Mouse (Mus musculus) hindbrain, embryonic 14.5 days (tissue): ENCODE measurements around the gene Adam10. TPM values are rescaled to one million over a fixed set of nuclear protein-coding genes. Genes with fewer than 3 reads are reported as not detected.

Source experiments
- ATAC-seq: fragments of 200-750 bp; cut with Nextera tagmentation; 2 replicates; pipeline ENCODE4 v1.8.0; 2017; ENCODE audit warnings: moderate number of reproducible peaks, mild to moderate bottlenecking, moderate TSS enrichment, moderate library complexity; ENCODE audit not compliant: low FRiP score
- DNase-seq: peaks from one replicate; pipeline ENCODE4 v3.0.0-alpha.2; 2015; ENCODE audit warnings: low spot score
- H3K27ac ChIP-seq: fragments of 300-500 bp; sonication (generic); 2 replicates; pipeline ENCODE4 v1.5.1; 2014; ENCODE audit warnings: mild to moderate bottlenecking, moderate library complexity
- H3K27me3 ChIP-seq: fragments of 300-500 bp; sonication (generic); 2 replicates; pipeline ENCODE4 v1.6.1; 2014; ENCODE audit warnings: mild to moderate bottlenecking, low read length, mixed read lengths; ENCODE audit not compliant: control insufficient read depth, insufficient read depth
- H3K36me3 ChIP-seq: fragments of 300-500 bp; sonication (generic); replicated peaks from 2 replicates; pipeline ENCODE4 v1.6.1; 2014; ENCODE audit not compliant: control insufficient read depth, insufficient read depth
- H3K4me1 ChIP-seq: fragments of 300-500 bp; sonication (generic); replicated peaks from 2 replicates; pipeline ENCODE4 v1.6.1; 2014; ENCODE audit warnings: antibody characterized with exemption, low read length, mixed read lengths; ENCODE audit not compliant: control insufficient read depth, insufficient read depth
- H3K4me2 ChIP-seq: fragments of 300-500 bp; sonication (generic); replicated peaks from 2 replicates; pipeline ENCODE4 v1.6.1; 2014; ENCODE audit warnings: mild to moderate bottlenecking, moderate library complexity
- H3K4me3 ChIP-seq: fragments of 300-500 bp; sonication (generic); replicated peaks from 2 replicates; pipeline ENCODE4 v1.5.1; 2014; ENCODE audit warnings: mild to moderate bottlenecking, low read length
- H3K9ac ChIP-seq: fragments of 300-500 bp; sonication (generic); 2 replicates; pipeline ENCODE4 v1.6.1; 2014
- H3K9me3 ChIP-seq: fragments of 300-500 bp; sonication (generic); 2 replicates; pipeline ENCODE4 v1.6.1; 2016; ENCODE audit warnings: low read length; ENCODE audit not compliant: control insufficient read depth
- WGBS: fragments of 180-500 bp; shearing (Covaris S2); extraction: QIAGEN DNeasy Blood & Tissue Kit; methylation state at CpG from one replicate; pipeline ENCODE4 v1.1.7; 2014; 5-methylcytosine and 5-hydroxymethylcytosine counted together
- polyA plus RNA-seq: library from polyadenylated mRNA; unstranded; fragments of >200 nt; fragmentation: Nextera tagmentation; extraction: Ambion mirVana; gene quantifications from 2 replicates; pipeline ENCODE4 v1.2.1, GENCODE M21; 2014

Adam10 gene
- 55.3 and 56.2 TPM in 2 replicates for polyA plus RNA-seq

GRCm38 (mm10) chr9:70678682-70679131 is at the start of gene Adam10:
Gene Adam10 (plus strand): TSS chr9:70678997.
- ATAC-seq (peak; percentile 100), DNase-seq (peak; percentile 99)
- Histone ChIP-seq H3K4me1 (peaks cover 32% of the 10 kb centered on the region), H3K4me3 (peak within 1 kb of the TSS; percentile 98), H3K27me3 (no peaks in the 10 kb centered on the region), H3K36me3 (no peaks in the 10 kb centered on the region), H3K9ac (peak within 1 kb of the TSS; percentile 93), H3K4me2 (peak within 1 kb of the TSS; percentile 79), H3K9me3 (no peaks in the 10 kb centered on the region), H3K27ac (peak within 1 kb of the TSS; percentile 98)
- WGBS = 1% methylated on average over 47 of the region's 48 CpGs

GRCm38 (mm10) chr9:70629711-70630110 is 49.1 kb upstream of the Adam10 start:
- Histone ChIP-seq H3K36me3 (peaks cover 18% of the 10 kb centered on the region), H3K9me3 (no peaks in the 10 kb centered on the region), H3K9ac (no peak overlapping the region), H3K27me3 (no peaks in the 10 kb centered on the region), H3K4me1 (no peaks in the 10 kb centered on the region), H3K27ac (no peak overlapping the region), H3K4me3 (no peak overlapping the region), H3K4me2 (no peak overlapping the region)
- no peak for ATAC-seq
- 89% methylated on average over 2 of the region's 2 CpGs for WGBS
- DNase-seq = no peak

GRCm38 (mm10) chr9:70631665-70632064 is 47.1 kb upstream of the Adam10 start:
- Histone ChIP-seq H3K4me1 (no peaks in the 10 kb centered on the region), H3K4me3 (no peak overlapping the region), H3K36me3 (peaks cover 12% of the 10 kb centered on the region), H3K27ac (no peak overlapping the region), H3K9me3 (no peaks in the 10 kb centered on the region), H3K4me2 (no peak overlapping the region), H3K9ac (no peak overlapping the region), H3K27me3 (no peaks in the 10 kb centered on the region)
- DNase-seq (no peak), ATAC-seq (no peak)
- 33% methylated on average over 5 of the region's 5 CpGs for WGBS

GRCm38 (mm10) chr9:70636748-70637147 is 42.0 kb upstream of the Adam10 start:
- H3K27me3 ChIP-seq = no peaks in the 10 kb centered on the region
- no peaks in the 10 kb centered on the region for H3K9me3 ChIP-seq
- H3K27ac ChIP-seq = no peak overlapping the region
- no peak overlapping the region for H3K4me2 ChIP-seq
- ATAC-seq (no peak), DNase-seq (no peak)
- peaks cover 14% of the 10 kb centered on the region; the same call in 1 of the 2 replicates for H3K36me3 ChIP-seq
- no peak overlapping the region for H3K9ac ChIP-seq
- H3K4me1 ChIP-seq = no peaks in the 10 kb centered on the region
- 90% methylated on average over 2 of the region's 2 CpGs for WGBS
- no peak overlapping the region for H3K4me3 ChIP-seq

GRCm38 (mm10) chr9:70650260-70650659 is 28.5 kb upstream of the Adam10 start:
- Histone ChIP-seq H3K4me2 (no peak overlapping the region), H3K27ac (no peak overlapping the region), H3K4me1 (peaks cover 41% of the 10 kb centered on the region), H3K9me3 (no peaks in the 10 kb centered on the region), H3K4me3 (no peak overlapping the region), H3K27me3 (no peaks in the 10 kb centered on the region), H3K9ac (no peak overlapping the region), H3K36me3 (peaks cover 4% of the 10 kb centered on the region; the same call in 1 of the 2 replicates)
- DNase-seq (no peak), ATAC-seq (no peak)
- WGBS = 92% methylated on average over 2 of the region's 2 CpGs

- Histone ChIP-seq H3K9me3 (no peaks in the 10 kb centered on the region), H3K4me2 (no peak overlapping the region), H3K9ac (no peak overlapping the region), H3K27me3 (no peaks in the 10 kb centered on the region), H3K27ac (no peak overlapping the region), H3K4me1 (peaks cover 47% of the 10 kb centered on the region), H3K36me3 (peaks cover 4% of the 10 kb centered on the region; the same call in 1 of the 2 replicates), H3K4me3 (no peak overlapping the region)
- 97% methylated on average over 1 of the region's 1 CpGs for WGBS
- DNase-seq (no peak), ATAC-seq (no peak)
Observed at GRCm38 (mm10) chr9:70650994-70651393, 27.8 kb upstream of the Adam10 start.

GRCm38 (mm10) chr9:70652221-70652620 is 26.6 kb upstream of the Adam10 start:
- DNase-seq (no peak), ATAC-seq (no peak)
- Histone ChIP-seq H3K4me2 (0 out of 2 replicates have a peak overlapping the region, but pooled peaks have one; percentile 2), H3K4me1 (peaks cover 47% of the 10 kb centered on the region), H3K9ac (no peak overlapping the region), H3K9me3 (no peaks in the 10 kb centered on the region), H3K4me3 (no peak overlapping the region), H3K27ac (no peak overlapping the region), H3K27me3 (no peaks in the 10 kb centered on the region), H3K36me3 (peaks cover 4% of the 10 kb centered on the region; the same call in 1 of the 2 replicates)
- 78% methylated on average over 2 of the region's 2 CpGs for WGBS

- ATAC-seq = no peak
- Histone ChIP-seq H3K27me3 (no peaks in the 10 kb centered on the region), H3K4me1 (peaks cover 51% of the 10 kb centered on the region), H3K9ac (peak overlapping the region; percentile 42), H3K27ac (no peak overlapping the region), H3K4me2 (peak overlapping the region; percentile 68), H3K36me3 (peaks cover 4% of the 10 kb centered on the region; the same call in 1 of the 2 replicates), H3K4me3 (peak overlapping the region; percentile 98), H3K9me3 (no peaks in the 10 kb centered on the region)
- 63% methylated on average over 2 of the region's 2 CpGs for WGBS
- no peak for DNase-seq
Observed at GRCm38 (mm10) chr9:70653875-70654274, 24.9 kb upstream of the Adam10 start.

GRCm38 (mm10) chr9:70654496-70654895 is 24.3 kb upstream of the Adam10 start:
- no peaks in the 10 kb centered on the region for H3K27me3 ChIP-seq
- 61% methylated on average over 4 of the region's 4 CpGs for WGBS
- no peak for ATAC-seq

GRCm38 (mm10) chr9:70655764-70656129 is 23.1 kb upstream of the Adam10 start:
- no peaks in the 10 kb centered on the region for H3K9me3 ChIP-seq
- no peak for DNase-seq
- peaks cover 51% of the 10 kb centered on the region for H3K4me1 ChIP-seq
- no peaks in the 10 kb centered on the region for H3K27me3 ChIP-seq
- no peaks in the 10 kb centered on the region for H3K36me3 ChIP-seq
- H3K27ac ChIP-seq = 0 out of 2 replicates have a peak overlapping the region, but pooled peaks have one; percentile 98
- peak overlapping the region; percentile 68 for H3K4me2 ChIP-seq
- peak overlapping the region; percentile 98 for H3K4me3 ChIP-seq
- no peak for ATAC-seq
- H3K9ac ChIP-seq = peak overlapping the region; percentile 97
- 37% methylated on average over 2 of the region's 2 CpGs for WGBS

More at GRCm38 (mm10) chr9:70654496-70654895, 24.3 kb upstream of the Adam10 start:
- peak overlapping the region; percentile 42 for H3K9ac ChIP-seq
- H3K4me3 ChIP-seq = peak overlapping the region; percentile 98
- DNase-seq = no peak
- no peaks in the 10 kb centered on the region for H3K9me3 ChIP-seq
- H3K4me2 ChIP-seq = peak overlapping the region; percentile 68
- H3K36me3 ChIP-seq = peaks cover 4% of the 10 kb centered on the region; the same call in 1 of the 2 replicates
- peaks cover 51% of the 10 kb centered on the region for H3K4me1 ChIP-seq
- H3K27ac ChIP-seq = no peak overlapping the region; the same call in 1 of the 2 replicates
